Mouse (Mus musculus) cerebellum, postnatal 14 days (tissue): ENCODE results near the gene Fam216a.
"Not testable (repeated sequence)": the region's sequence is repeated elsewhere in the genome, so short reads cannot be mapped to it uniquely, and the experiment has no call there.

Experiments
- DNase-seq, 2 experiments: peaks; one replicate each; pipeline ENCODE4 v3.0.0; 2021; ENCODE audit warnings: mixed read lengths in 2 of 2

The Fam216a gene

DNA sequence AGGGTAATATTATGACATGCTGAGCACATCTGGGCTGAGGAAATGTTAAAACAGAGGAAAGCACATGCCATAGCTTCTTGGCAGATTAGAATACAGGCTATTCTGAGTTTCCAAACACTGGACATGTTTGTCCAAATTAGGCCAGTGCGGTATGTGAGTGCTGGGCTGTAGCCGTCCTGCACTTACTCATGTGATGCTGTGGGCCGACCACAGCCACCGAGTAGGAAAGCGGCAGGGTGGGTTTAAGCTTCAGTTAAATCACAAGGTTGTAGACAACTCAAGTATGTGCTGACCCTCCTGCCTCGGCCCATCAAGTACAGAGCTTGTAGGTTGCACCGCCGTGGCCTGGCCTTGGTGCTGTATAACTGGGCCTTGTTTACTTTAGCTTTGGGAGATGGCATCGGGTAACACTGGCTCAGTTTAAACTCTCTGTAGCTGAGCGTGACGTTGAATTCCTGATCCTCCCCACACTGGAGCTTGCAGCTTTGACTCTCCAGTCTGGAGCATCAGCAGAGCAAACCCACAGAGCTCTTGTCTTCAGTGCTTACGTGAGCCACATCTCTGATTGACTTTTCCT is 51.9 kb downstream of the Fam216a start:
- no peak for DNase-seq

- DNase-seq: no peak
Measured at GRCm38 (mm10) chr5:122319474-122320204, 52.5 kb downstream of the Fam216a start.

DNA sequence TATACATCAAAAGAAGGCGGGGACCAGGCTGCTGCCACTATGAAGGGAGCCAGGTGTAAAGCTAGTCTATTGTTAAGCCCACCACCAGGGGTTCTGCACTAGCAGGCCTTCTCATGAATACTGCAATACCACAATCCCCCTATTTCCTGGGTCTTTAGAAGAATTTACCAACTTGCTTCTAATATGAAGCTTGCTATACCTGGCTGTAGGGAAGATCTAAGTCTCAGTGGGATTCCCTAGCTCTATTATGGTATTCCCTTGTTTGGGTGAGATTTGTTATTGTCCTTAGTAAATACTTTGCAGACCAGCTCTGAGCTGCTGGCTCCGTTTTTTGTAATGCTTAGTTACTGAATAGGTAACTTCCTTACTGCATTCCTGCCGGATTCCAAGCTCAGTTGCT is 53.2 kb downstream of the Fam216a start:
- not testable (repeated sequence) for DNase-seq

DNA sequence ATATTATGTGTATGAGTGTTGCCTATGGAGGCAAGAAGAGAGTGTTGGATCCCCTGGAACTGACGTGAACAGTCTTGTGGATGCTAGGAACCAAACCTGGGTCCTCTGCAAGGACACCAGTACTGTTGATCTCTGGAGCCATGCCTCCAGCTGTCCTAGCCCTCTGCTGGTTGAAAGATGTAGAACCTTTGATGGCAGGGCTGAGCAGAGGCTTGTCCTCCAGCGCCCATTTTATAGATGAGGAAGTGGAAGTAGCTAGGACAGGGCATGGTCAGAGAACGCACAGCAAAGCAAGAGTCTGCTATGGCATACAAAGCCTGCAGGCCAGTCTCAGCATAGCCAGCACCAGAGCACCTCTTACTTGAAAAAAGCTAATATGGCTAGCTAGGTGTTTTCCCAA is 54.1 kb downstream of the Fam216a start:
- DNase-seq: no peak

- DNase-seq: peak; percentile 51 to 62
Measured at GRCm38 (mm10) chr5:122317329-122318045, 54.7 kb downstream of the Fam216a start.

- DNase-seq: peak; percentile 90 to 94
Measured at GRCm38 (mm10) chr5:122314966-122315667, 57.0 kb downstream of the Fam216a start.
